Mouse (Mus musculus): Measurements from ENCODE around the gene Cdkl1.

The Cdkl1 gene

GRCm38 (mm10) chr12:69783247-69784025 is 7.6 kb downstream of the Cdkl1 start:
- no peak for DNase-seq (ENCODE audit: low spot score in 2 of 2)

GRCm38 (mm10) chr12:69781935-69782650 is 9.0 kb downstream of the Cdkl1 start:
- DNase-seq (ENCODE audit: low spot score in 2 of 2): no peak

DNA sequence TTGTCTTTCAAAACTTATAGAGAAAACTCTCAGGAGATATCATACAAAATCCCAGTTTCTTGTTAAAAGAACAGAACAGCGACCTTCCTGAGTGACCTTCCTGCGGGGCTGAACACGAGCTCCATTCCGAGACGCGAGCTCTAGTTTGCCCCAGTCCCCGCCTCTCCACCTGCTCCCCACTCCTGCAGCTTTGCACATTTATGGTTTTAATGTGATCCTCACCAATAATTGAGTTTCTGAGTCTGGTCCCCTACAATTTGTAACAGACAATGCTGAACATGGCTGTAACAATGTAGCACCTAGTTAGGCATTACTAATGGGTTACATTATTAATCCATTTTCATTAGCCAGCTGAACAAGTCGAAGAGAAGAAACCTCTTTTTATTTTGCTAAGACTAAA is 9.6 kb downstream of the Cdkl1 start:
- no peak for DNase-seq (ENCODE audit: low spot score in 2 of 2)

DNA sequence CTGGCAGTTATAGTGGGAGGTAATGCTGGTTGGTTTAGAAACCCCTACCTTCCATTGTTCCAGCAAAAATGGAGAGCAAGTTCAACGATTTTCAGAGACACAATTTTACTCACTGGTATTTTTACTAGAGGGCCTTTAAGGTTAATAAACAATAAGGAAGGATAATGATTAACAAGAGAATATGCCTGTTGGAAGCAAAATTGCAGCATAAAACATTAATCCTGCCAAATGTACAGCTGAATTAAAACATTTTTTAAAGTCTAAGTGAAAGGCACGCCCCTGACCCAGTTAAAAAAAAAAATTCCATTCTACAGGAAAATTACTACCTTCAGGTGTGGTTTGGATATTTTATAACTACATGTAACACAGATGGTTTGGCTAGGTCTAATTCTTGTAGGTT is 13.1 kb downstream of the Cdkl1 start:
- DNase-seq (ENCODE audit: low spot score in 2 of 2): no peak

GRCm38 (mm10) chr12:69777341-69777730 is 13.7 kb downstream of the Cdkl1 start:
- DNase-seq (ENCODE audit: low spot score in 2 of 2): no peak

GRCm38 (mm10) chr12:69776607-69777340 is 14.3 kb downstream of the Cdkl1 start:
- DNase-seq (ENCODE audit: low spot score in 2 of 2): no peak

GRCm38 (mm10) chr12:69768841-69769240 is 22.2 kb downstream of the Cdkl1 start:
- no peak for DNase-seq (ENCODE audit: low spot score in 2 of 2)

GRCm38 (mm10) chr12:69767476-69768258 is 23.4 kb downstream of the Cdkl1 start:
- DNase-seq (ENCODE audit: low spot score in 2 of 2): no peak

DNA sequence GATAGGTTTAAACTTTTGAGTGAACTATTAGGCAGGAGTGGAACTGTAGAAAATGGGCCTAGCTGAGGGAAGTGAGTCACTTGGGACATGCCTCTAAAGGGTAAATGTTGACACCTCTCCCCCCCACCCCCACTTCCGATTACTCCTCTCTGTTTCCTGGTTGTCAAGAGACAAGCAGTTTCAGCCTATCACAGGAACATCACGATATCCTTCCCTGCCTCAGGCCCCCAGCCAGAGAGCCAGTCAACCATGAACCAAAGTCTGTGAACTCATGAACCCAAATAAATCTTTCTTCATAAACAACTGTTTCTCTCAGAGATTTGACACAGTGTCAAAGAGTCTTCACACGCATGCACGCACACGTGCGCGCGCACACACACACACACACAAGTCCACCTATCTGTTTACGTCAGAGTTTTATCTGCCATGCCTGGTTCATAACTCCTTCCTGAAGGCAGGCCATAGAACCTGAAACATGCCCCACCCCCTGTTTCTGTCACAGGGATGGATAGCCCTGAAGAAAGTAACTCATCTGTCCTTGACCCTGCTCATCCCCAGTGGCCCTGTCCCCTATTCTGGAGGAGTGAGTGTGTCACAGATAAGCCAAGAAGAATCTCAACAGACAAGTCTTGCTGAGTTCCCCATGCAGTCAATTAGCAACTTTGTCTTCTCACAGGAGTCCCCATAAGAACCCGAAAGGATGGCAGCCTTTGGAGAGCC is 24.7 kb downstream of the Cdkl1 start:
- no peak for DNase-seq (ENCODE audit: low spot score in 2 of 2)

GRCm38 (mm10) chr12:69765543-69765942 is 25.5 kb downstream of the Cdkl1 start:
- no peak for DNase-seq (ENCODE audit: low spot score in 2 of 2)

- no peak for DNase-seq (ENCODE audit: low spot score in 2 of 2)
These were observed 29.5 kb downstream of the Cdkl1 start for GRCm38 (mm10) chr12:69761603-69762002.

DNA sequence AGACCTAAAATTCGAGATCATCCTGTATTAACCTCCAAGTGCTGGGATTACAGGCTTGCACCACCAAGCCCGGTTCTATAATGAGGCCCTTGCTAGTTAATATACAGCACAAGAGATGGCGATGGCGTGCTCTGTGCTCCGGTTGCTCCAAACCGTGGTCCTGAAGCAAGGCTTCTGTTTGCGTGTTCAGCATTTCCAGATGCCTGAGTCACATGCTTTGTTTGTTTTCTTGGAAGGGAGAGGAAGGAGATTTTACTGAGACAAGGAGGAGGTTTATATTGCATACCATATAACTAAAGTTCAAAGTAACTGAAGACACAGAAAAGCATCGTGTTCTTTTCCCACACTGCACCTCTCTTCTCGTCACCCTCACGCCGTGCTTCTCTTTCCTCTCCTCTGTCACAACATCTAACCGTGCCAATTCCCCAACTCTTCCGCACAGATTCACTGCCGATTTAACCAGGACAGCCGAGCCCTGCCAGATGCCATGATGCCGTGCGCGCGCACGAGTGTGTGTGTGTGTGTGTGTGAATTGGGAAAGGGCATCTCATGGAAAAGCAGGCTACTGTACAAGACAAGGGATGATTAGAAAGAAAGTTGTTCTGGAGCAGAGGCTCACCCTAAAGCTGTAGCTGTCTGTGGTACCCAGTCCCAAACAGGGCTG is 30.2 kb downstream of the Cdkl1 start:
- no peak for DNase-seq (ENCODE audit: low spot score in 2 of 2)

- DNase-seq (ENCODE audit: low spot score in 2 of 2): no peak
These were observed 31.1 kb downstream of the Cdkl1 start for GRCm38 (mm10) chr12:69760014-69760413.

GRCm38 (mm10) chr12:69759267-69759885 is 31.7 kb downstream of the Cdkl1 start:
- no peak for DNase-seq (ENCODE audit: low spot score in 2 of 2)

DNA sequence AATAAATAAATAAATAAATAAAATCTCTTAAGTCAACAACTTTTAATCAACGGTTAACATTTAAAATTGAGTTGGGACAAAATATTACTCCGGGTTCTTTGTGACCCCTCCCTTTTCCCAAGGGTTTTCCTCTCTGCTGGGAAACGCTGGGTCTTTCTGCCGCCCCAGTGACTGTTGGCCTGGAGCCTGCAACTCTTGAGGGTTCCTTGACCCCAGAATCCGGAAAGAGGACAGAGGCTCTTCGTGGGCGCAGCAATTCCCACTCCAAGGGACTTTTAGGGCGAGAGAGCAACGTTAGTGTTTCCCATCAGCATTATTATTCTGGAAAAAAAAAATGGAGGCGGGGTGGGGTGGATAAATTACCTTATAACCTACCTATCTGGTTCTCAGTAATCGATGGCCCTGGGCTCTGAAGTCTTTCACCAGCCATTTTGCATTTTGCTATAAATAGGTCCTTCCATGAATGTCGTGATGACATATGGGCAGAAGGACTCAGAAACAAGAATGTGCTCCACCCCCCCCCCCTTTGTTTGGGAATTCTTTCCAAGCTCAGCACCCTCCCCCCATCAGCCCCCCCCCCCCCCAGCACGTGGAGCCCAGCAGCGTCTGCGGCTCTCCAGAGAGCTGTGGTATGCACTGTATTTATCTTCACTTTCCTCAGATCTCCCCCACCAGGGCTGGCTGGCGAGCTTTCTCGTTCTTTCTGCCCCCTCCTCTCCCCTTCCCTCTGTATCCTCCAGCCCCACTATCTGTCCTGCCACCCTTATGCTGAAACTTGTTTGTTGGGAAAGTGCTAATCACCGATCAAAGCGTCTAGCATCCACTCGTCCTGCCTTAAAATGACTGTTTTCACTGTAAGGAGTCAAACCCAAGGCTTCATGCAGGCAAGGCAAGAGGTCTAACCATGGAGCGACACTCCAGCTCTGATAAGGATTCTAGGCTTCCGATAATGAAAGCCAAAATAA is 32.6 kb downstream of the Cdkl1 start:
- DNase-seq (ENCODE audit: low spot score in 2 of 2): no peak

DNA sequence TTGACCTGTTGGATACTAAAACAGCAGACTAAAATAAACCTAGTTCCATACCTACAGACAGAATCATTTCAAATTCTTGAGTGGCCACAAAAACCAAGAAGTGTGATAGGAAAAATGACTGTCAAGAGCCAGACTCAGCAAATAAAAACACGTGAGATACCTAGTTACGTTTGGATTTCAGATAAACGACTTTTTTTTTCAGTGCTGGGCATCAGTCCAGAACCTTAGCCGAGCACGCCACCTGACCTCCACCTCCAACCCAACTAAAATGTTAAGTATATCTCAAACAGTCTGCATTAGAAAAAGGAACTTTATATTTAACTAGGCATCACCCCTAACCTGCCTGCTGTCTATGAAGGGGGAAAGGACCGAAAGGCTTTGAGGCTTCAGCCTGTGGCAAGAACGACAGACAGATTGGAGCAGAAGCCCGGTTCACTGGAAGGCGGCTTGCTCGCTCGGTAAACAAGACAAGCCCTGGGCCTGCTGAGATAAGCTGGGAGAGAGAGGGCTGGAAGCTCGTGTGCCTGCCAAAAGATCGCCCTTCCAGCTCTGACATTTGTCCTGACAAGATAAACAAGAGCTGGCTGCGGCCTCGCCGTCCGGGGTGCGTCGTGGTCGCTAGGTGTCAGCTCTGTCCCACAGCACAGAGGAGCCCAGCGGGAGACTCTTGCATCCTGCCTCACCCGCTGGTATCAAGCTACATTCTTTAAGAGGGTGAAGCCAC is 33.5 kb downstream of the Cdkl1 start:
- DNase-seq (ENCODE audit: low spot score in 2 of 2): peak; percentile 50 to 68

- DNase-seq (ENCODE audit: low spot score in 2 of 2): no peak
These were observed 35.1 kb downstream of the Cdkl1 start for GRCm38 (mm10) chr12:69756015-69756414.

DNA sequence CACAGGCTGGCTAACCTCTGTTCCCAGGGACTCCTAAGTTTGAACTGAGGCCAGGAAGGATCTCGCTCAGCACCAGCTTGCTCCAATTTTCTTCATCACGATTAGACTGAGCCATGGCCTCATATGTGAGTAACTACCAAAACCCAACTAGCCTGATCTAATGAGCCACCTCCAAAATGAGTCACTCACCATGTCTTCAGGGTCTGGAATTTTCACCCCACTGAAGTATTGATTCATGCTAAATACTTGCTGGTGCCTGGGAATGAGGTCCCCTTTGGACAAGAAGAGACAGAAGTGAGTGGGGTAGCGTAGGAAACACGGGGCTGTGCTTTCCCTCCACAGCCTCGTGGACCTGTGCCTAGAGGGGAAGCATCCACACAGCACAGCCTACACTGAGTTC is 37.1 kb downstream of the Cdkl1 start:
- DNase-seq (ENCODE audit: low spot score in 2 of 2): no peak
